Mouse (Mus musculus) MEL-GATA-1-ER (cell line): ENCODE measurements at regions not wholly inside any gene's neighbourhood (a gene's known extent, or its start where the extent isn't known, plus 50 kb on each side); places are given as distances from the start of the nearest gene placed in this dataset.

Experiments used
- DNase-seq: peaks from one replicate; pipeline ENCODE4 v3.0.0-alpha.2; 2012; ENCODE audit warnings: low read depth; ENCODE audit errors: extremely low read depth

DNA sequence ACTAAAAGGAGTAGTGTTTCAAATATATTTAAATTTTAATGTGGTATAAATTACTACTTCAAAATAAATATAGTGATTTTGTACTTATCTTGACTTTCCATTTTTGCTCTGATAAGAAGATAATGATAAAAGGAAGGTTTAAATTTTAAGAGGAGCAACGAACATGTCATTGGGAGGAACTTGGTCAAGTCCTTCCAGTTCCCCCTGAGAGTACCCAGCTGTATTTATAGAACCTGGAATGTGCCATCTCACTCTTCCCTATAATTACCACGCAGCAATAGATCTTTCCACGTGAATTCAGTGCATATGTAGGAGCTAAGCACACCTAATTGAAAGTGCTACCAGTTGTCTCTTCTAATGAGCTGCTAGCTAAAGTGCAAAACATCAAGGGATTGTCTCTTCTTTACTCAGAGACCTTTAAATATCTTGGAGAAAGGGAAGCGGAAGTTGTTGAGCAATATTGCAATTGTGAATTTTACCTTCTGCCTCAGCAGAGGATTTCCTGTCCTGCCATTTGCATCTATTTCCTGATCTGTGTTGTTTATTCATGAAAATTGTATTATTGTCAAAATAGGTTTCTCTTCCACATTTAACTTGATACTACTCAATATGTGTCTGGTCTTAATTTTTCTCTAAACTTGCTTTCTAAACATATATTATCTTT, 1243.0 kb upstream of the Zeb2 start:
- no peak for DNase-seq

DNA sequence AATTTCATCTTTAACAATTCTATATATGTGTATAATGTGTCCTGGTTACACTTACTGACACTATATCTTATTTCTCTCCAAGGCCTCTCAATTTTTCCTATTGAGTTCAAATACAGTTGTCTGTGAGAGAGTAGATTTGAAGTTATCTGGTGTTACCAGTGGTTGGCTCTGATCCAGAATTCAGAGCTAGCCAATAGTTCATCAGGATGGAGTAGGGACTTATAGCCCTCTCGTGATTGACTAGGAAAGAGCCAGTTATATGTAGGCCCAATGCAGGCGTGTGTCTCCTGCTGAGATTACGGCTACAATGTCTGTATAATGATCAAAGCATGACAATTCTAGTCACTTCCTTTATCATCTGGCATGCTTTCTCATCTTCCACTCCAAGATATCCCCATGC, 1241.0 kb upstream of the Zeb2 start:
- DNase-seq: no peak

DNA sequence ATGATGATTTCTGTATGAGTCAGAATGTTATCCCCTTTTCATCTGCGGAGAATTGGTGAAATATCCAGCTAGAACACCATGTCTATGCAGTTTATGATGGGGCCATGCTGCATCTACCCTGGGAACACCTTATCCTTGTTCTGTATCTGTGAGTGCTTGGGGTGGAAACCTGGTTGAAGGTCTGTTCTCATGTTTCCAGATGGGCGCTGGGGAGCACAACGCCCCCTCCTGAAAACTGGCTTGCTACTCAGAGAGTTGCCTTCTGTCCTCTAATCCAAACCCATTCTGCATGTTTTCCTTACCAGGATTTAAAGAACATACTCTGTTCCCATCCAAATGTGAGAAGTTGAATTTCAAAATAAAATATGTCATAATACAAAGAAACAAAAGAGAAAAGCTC, 1239.5 kb upstream of the Zeb2 start:
- no peak for DNase-seq

DNA sequence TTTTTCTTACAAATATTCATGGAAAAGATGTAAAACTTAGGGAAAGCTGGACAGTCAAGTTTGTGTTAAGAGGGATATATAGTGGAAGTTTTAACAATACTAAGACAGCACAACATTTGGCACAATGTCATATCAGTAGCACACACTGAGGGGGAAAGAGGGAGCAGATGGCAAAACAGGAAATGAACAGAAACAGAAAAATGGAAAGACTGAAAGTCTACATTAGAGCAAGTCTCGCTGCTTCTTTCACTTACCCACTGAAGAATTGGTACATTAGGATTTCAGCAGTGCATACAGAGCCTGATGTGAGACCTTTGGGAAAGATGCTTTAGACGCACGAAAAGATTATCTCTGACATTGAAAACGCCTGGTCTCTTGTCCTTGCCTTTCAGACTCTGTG, 1223.5 kb upstream of the Zeb2 start:
- peak; percentile 3 for DNase-seq

DNA sequence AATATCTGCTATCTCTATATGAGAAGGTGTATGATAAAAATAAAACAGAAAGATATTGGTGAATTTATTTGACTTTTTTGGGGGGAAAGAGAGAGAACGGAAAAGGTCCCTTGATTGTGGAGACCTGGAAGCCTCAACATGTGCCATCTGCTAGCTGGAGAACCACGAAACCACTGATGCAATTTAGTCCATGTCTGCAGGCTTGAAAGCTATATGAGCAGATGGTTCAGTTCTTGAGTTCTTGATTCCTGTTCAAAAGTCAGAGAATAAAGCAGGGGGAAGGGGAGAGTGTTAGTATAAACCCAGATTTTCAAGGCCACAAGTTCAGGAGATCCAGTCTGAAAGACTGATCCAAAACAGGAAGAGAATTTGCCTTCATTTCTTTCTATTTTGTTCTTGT, 1199.5 kb upstream of the Zeb2 start:
- no peak for DNase-seq

DNA sequence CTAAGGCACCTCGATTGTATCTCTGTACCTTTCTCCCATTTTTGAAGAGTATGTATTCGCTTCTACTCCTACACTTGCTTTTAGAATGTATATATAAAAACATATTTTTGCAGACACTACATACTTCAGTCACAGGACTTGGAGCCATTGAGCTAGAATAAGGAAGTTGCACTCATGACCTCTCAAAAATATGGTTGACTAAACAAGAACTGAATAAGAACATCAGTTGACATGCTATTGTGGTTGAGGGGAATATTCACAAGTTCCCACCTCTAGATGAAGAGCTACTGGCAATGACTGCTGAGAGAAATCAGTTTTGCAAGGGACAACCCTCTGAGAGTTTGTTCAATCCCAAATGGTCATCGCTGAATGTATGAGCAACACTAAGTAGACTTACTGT, 1198.0 kb upstream of the Zeb2 start:
- DNase-seq: no peak

DNA sequence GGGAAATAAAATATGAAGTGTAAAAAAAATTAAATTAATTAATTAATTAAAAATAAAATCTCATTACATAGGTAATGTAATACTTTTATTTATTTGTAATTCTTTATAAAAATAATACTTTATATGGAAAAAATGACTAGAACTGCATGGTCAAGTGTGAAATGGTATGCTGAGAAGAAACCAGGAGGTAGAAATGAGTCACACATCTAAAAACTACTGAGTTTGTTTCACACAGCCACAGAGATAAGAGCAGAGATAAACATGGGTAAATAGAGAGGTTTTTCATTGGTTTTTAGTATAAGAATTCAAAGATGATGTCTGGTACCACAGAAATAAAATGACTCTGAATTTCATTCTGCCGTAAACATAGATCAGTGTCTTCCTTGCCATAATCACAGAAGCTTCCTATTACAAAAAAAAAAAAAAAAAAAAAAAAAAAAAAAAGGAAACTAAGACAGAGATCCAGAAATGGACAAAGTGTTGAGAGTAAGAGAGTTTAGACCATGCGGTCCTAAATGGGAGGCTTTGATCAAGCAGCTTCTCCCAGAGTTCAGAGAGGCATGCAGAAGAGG, 1190.5 kb upstream of the Zeb2 start:
- no peak for DNase-seq

DNA sequence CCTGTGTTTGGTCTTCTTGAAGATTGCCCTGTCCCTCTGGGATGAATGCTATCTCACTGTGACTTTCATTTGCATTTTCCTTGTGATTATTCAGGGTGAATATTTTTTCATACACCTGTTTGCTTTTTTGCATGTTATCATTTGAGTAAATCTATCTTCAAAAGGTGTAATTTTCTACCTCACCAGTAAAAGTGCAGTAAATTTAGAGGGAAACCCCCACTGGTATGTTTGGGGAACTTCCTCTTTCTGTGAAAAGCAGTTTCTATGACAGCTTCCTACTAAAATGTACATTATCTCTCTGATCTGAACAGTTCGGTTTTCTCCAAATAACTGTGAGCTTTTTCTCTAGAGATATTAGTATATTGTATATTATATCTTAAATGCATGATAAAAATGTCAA, 1185.4 kb upstream of the Zeb2 start:
- peak; percentile 25 for DNase-seq

DNA sequence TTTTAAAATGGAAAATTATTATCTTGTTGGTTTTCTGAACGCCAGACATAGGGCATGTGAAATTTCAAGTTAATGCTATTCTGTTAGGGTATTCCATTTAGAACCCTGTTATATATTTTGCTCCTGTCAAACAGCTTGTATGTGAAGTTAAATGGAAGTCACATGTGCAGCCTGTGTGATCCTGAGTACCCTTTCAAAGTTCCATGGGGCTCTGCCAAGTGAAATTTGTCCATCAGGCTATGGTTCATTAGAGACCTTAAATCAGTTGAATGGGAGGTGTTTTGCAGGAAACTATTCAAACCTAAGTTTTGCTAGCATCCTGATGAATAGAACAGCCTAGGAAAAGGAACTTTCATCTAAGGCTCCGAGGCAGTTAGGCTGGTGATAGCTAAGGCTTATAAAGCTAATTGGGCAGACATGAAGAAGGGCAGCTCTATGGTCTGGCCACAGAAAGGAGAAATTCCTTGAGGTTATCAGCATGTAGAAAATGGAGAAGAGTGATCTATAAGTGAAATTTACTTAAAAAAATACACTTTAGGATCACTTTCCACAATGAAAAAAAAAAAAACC, 1180.2 kb upstream of the Zeb2 start:
- no peak for DNase-seq

DNA sequence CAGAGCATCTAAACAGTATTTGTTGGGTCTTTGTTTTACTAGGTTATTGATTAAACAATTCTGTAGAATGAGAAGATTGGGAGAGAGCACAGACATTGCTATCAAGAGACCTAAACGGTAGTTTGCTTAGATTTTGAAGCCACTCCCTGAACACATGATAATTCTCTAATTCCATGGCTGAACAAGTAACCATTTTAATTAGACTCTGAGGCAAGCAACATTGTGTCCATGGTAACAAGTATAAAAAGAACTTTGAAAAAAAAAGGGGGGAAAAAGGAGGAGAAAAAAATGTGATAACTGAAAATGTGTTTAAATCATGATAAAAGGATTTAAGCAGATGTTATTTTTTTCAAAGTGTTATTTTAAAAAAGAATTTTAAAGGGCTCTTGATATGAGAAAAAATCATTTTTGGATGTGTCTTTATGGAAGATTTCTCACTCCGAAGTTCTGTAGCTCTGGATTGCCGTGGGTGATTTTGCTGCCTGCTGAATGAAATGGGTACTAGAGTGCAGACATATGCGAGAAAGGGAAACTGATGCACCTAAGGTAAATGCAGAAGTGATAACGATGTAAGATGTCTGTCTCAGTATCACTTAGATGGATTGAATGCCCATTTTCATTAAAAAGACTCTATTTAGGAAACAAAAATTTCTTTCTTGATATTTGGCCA, 1166.9 kb upstream of the Zeb2 start:
- no peak for DNase-seq

DNA sequence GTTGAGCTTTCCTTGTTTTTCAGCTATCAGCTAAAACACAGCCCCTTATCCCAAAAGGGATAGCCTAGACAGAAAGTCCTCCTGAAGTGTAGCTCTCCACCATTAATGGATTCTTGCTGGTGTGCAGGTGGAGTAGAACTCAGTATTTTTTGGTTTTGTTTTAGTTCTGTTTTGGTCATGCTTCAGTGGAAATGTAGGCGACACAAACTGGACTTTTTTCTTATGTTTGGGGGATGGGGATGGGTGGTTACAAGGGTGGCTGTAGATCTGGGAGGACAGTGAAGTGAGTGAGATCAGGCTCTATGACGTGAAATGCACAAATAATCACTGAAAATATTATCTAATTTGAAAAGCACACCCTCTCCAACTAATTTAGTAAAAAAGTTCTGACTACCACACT, 1163.6 kb upstream of the Zeb2 start:
- DNase-seq: no peak

DNA sequence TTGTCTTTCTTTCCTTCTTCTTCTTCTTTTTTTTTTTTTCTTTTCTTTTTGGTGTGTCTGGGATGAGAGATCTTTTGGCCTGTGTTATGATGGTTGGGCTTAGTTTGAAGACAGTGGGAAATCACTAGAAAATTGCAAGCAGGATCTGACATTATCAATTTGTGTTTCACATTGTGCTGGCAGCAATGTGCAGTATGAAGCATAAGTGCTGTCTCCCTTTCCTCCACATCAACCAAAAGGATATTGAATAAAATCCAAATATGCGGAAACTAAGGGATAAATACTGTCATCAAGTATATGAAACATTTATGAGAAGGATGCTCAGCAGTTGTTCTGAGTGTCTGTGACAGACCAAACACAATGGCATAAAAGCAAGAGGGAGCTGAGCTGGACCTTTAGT, 1144.4 kb upstream of the Zeb2 start:
- DNase-seq: no peak

DNA sequence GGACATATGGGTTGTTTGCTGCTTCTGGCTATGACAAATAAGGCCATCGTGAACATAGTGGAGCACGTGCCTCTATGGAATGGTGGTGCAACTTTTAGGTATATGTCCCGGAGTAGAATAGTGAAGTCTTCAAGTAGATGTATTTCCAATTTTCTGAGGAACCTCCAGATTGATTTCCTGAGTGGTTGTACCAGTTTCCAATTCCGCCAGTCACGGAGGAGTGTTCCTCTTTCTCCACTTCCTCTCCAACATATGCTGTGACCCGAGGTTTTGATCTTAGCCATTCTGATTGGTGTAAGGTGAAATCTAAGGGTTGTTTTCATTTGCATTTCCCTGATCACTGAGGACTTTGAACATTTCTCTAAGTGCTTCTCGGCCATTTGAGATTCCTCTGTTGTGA, 1134.4 kb upstream of the Zeb2 start:
- DNase-seq: no peak

DNA sequence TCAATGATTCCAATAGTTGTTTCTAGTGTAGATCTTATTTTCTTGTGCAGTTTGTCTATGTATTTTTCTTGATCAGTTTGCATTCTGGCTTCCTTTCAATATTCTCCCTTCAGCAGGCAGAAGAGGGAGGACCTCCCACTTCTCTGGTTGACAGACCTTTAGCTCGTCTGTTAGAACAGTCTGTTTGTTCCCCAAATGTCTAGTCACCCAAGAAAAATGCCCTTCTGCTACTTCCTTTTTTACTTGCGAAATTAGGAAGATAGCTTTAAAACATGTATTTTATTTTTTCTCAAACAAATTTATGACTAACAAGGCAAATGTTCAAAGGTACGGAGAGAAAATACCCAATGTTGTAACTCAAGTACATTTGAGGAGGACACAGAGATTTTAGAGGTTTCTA, 1128.5 kb upstream of the Zeb2 start:
- DNase-seq: peak; percentile 59

DNA sequence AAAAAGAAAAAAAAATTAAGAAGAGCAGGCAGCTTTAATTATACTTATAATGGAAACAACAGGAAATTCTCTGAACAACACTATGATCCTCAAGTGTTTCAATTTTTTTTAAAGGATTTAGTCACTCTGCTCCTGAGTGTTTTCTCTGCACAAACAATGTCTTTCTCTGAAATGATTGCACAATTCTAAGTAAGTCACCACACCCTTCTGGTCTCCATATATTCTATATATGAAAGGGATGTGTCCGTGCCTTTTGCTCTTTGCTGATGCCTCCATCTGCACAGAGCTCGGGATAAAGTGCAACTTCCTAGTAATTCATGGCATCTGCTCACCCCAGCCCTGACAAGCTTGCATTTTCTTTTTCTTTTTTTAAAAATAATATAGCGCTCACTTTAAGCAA, 1127.5 kb upstream of the Zeb2 start:
- DNase-seq: no peak

DNA sequence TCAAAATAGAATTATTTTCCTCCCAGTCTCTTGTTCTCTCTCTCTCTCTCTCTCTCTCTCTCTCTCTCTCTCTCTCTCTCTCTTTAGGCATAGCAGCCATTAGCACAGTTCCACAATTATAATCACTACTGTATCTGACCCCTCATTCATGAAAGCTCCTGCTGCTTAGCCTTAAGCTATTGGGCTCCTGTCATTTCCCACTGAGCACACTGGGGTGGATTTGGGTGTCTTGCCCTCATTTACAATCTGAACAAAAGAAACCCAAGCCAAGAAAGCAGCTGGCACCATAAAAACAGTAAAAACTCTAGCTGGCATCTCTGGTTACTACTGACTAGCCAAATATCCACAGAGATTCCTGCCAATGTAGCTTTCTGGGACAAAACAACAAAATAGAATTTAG, 1125.6 kb upstream of the Zeb2 start:
- DNase-seq: no peak

DNA sequence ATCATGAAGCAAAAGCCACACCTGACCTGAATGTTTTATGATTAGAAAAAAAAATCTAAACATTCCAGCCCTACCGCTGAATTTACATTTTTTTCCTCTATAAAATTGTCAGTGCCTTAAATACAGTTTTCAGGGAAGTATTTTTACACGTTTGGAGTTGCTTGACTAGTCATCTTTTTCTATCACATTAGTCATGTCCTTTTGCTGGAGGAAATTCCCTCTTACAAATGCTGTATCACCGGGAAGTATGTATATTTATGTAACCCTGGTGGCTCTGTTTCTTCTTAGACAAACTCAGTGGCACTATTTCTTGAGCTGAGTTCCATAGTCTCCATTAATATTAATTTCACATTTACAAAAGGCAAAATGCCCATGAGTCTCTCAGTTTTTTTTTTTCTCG, 1122.7 kb upstream of the Zeb2 start:
- no peak for DNase-seq

DNA sequence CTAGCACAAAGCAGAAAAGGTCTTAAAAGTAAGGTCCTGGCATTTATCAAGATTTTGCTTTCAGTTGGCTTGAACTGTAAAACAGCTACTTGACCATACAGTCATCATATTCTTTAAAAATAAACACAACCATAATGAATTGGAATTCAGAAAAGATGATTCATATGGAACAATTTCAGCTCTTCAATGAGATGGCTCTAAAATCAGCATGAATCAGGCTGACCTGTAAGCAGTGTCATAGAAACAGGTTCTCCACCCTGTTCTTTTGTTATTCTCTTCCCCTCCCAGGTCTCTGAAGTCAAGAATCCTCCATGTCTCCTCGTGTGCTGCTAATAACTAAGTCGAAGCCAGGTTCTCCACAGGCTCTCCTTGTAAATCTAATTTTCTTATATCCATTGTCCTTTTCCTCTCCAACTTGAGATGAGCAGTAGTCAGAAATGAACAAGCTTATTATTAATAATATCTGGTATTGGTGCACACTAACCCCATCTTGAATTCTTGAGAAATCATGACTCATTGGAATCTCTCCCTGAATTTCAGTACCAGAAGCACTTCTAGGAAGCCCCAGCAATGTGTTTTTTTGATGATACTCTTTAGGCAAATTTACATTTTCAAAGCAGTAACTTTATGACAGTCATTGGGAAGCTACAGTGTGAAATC, 1113.7 kb upstream of the Zeb2 start:
- DNase-seq: no peak

DNA sequence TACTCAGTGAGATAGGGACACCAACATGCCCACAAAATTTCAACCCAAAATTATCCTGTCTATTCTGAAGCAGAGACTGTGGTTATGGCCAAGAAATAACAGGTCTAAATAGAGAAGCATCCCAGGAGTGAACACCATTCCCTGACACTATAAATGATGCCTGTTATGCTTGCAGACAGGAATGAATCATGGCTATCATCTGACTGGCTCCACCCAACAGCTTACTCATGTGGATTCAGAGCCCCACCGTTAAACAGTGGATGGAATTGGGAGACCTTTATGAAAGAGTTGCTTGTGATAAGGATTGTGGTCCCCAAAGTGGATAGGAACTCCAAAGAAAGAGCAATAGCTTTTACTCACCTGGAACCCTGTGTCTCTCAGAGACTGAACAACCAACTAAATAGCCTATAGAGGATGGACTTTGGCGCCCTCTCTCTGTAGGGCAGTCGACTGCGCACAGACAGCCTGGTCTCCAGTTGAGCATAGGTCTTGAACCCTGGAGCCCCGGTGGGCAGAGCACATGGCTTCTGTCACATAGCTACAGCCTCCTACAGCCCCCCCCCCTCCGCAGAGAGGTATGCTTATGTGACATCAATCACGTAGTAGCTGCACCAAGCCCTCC, 1101.3 kb upstream of the Zeb2 start:
- no peak for DNase-seq

DNA sequence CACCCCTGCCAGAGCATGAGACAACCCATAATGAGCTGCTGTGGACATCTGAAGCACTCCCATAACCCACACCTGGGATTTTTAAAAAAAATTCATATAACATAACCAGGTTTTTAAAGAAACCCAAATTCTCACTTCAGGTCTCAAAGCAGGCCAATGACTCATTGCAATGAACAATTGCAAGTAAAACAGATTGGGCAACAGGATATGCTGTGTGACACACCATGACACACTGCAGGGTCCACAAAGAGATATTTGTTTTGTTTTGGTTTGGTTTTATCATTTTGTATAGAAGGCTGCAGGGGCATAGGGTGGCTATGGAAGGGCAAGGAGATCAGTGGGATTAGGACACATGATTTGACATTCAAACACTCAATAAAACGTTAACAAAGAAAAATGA, 1082.1 kb upstream of the Zeb2 start:
- no peak for DNase-seq

DNA sequence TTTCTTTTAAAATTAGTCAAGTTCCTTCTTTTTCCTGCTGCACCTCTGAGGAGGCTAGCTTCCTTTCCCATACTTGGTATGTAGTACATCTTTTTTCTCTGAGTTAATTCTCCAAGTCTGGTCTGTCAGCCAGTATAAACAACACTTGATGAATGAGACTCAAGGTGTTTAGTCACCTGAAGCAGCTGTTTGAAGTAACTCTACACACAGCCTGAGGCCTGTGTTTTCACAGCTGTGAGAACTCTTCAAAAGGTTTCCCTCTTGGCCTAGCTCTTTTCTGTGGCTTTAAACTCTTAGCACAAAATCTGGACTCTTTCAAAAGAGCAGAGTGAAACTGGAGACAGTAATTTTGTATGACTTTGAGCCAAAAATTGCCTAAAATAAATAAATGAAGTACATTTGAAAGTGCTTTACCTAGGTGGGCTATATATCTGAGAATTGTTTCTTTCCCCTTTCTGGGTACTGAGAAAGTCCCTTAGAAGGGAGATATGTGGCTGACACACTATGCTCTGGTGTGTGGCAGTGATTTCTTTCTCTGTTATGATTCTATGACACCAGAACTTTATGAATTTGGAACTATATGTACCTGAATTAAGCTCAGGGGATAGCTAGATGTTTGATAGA, 1070.2 kb upstream of the Zeb2 start:
- no peak for DNase-seq
